Mouse (Mus musculus): ENCODE results near the gene Rrp9. TPM values are rescaled to one million over a fixed set of nuclear protein-coding genes. Genes with fewer than 3 reads are reported as not detected.

The Rrp9 gene
- total RNA-seq (2021) = 10 to 100 TPM; 38.5 to 45.2 TPM
- long read RNA-seq, transcript Rrp9-201 (15 exons, 1,586 nt) = major isoform, 36 of 42 reads
- long read RNA-seq, partial matches to known transcripts = 2 of 42 reads
- long read RNA-seq, other reads (novel, unspliced or antisense) = 4 of 42 reads

- no peak for DNase-seq (ENCODE audit: low spot score in 2 of 2)
These were observed at the start of gene Rrp9 for GRCm38 (mm10) chr9:106475663-106476001. TSS of gene Rrp9 (plus strand) at chr9:106475963.

GRCm38 (mm10) chr9:106428719-106429220 is 47.0 kb upstream of the Rrp9 start:
- DNase-seq (ENCODE audit: low spot score in 2 of 2) = no peak

- peak; percentile 97 for DNase-seq (ENCODE audit: low spot score in 2 of 2)
These were observed 46.3 kb upstream of the Rrp9 start, which contains the start of gene Rpl29 for GRCm38 (mm10) chr9:106429221-106430014. TSS of gene Rpl29 (plus strand) at chr9:106429454.

GRCm38 (mm10) chr9:106430015-106430264 is 45.8 kb upstream of the Rrp9 start:
- DNase-seq (ENCODE audit: low spot score in 2 of 2) = no peak

- no peak for DNase-seq (ENCODE audit: low spot score in 2 of 2)
These were observed 42.4 kb upstream of the Rrp9 start for GRCm38 (mm10) chr9:106433389-106433788.

- DNase-seq (ENCODE audit: low spot score in 2 of 2) = no peak
These were observed 39.2 kb upstream of the Rrp9 start for GRCm38 (mm10) chr9:106436566-106436965.

- DNase-seq (ENCODE audit: low spot score in 2 of 2) = no peak
These were observed 33.1 kb upstream of the Rrp9 start for GRCm38 (mm10) chr9:106442680-106443079.

- DNase-seq (ENCODE audit: low spot score in 2 of 2) = no peak
These were observed 30.9 kb upstream of the Rrp9 start for GRCm38 (mm10) chr9:106444836-106445235.

GRCm38 (mm10) chr9:106447348-106447747 is 28.4 kb upstream of the Rrp9 start, which contains the start of the genes Abhd14b and Abhd14a:
TSS of gene Abhd14b (plus strand) at chr9:106447459.
TSS of gene Abhd14a (minus strand) at chr9:106447678.
- DNase-seq (ENCODE audit: low spot score in 2 of 2) = peak; percentile 88 to 93

GRCm38 (mm10) chr9:106447951-106448350 is 27.8 kb upstream of the Rrp9 start:
- DNase-seq (ENCODE audit: low spot score in 2 of 2) = no peak

- peak; percentile 68 to 76 for DNase-seq (ENCODE audit: low spot score in 2 of 2)
These were observed 27.2 kb upstream of the Rrp9 start for GRCm38 (mm10) chr9:106448498-106449031.

GRCm38 (mm10) chr9:106449947-106450346 is 25.8 kb upstream of the Rrp9 start:
- DNase-seq (ENCODE audit: low spot score in 2 of 2) = no peak

GRCm38 (mm10) chr9:106450661-106451060 is 25.1 kb upstream of the Rrp9 start:
- DNase-seq (ENCODE audit: low spot score in 2 of 2) = no peak

GRCm38 (mm10) chr9:106451298-106451697 is 24.5 kb upstream of the Rrp9 start:
- DNase-seq (ENCODE audit: low spot score in 2 of 2) = no peak

- DNase-seq (ENCODE audit: low spot score in 2 of 2) = no peak
These were observed 23.9 kb upstream of the Rrp9 start for GRCm38 (mm10) chr9:106451899-106452298.

GRCm38 (mm10) chr9:106452351-106452750 is 23.4 kb upstream of the Rrp9 start:
- no peak for DNase-seq (ENCODE audit: low spot score in 2 of 2)

GRCm38 (mm10) chr9:106452821-106453220 is 22.9 kb upstream of the Rrp9 start:
- DNase-seq (ENCODE audit: low spot score in 2 of 2) = peak; percentile 47 to 66

- peak; percentile 53 to 68 for DNase-seq (ENCODE audit: low spot score in 2 of 2)
These were observed 22.3 kb upstream of the Rrp9 start, which contains the start of gene Pcbp4 for GRCm38 (mm10) chr9:106453271-106454070. TSS of gene Pcbp4 (plus strand) at chr9:106453291.

- no peak for DNase-seq (ENCODE audit: low spot score in 2 of 2)
These were observed 21.5 kb upstream of the Rrp9 start for GRCm38 (mm10) chr9:106454071-106454761.

GRCm38 (mm10) chr9:106454888-106455681 is 20.7 kb upstream of the Rrp9 start:
- peak in 1 of 2 experiments; percentile 45 for DNase-seq (ENCODE audit: low spot score in 2 of 2)

Measured in layer of hippocampus, postnatal 10 days (tissue).